Mouse (Mus musculus) neural tube, embryonic 15.5 days (tissue): ENCODE data around the gene Gcnt7. TPM values are rescaled to one million over a fixed set of nuclear protein-coding genes. Genes with fewer than 3 reads are reported as not detected.

Experiments
- ATAC-seq: fragments of 200-750 bp; cut with Nextera tagmentation; 2 replicates; pipeline ENCODE4 v1.8.0; 2017; ENCODE audit warnings: mild to moderate bottlenecking, moderate TSS enrichment, moderate library complexity; ENCODE audit not compliant: low FRiP score
- H3K27ac ChIP-seq: fragments of 300-500 bp; sonication (generic); replicated peaks from 2 replicates; pipeline ENCODE4 v1.5.1; 2015; ENCODE audit warnings: mild to moderate bottlenecking, inconsistent platforms
- H3K27me3 ChIP-seq: fragments of 300-500 bp; sonication (generic); replicated peaks from 2 replicates; pipeline ENCODE4 v1.6.1; 2015; ENCODE audit warnings: inconsistent platforms
- H3K36me3 ChIP-seq: fragments of 300-500 bp; sonication (generic); 2 replicates; pipeline ENCODE4 v1.6.1; 2015; ENCODE audit warnings: inconsistent platforms
- H3K4me1 ChIP-seq: fragments of 300-500 bp; sonication (generic); 2 replicates; pipeline ENCODE4 v1.6.1; 2015; ENCODE audit warnings: inconsistent platforms
- H3K4me2 ChIP-seq: fragments of 300-500 bp; sonication (generic); 2 replicates; pipeline ENCODE4 v1.6.1; 2015; ENCODE audit warnings: inconsistent platforms, mild to moderate bottlenecking, moderate library complexity
- H3K4me3 ChIP-seq: fragments of 300-500 bp; sonication (generic); replicated peaks from 2 replicates; pipeline ENCODE4 v1.5.1; 2015; ENCODE audit warnings: mild to moderate bottlenecking, inconsistent platforms
- H3K9ac ChIP-seq: fragments of 300-500 bp; sonication (generic); replicated peaks from 2 replicates; pipeline ENCODE4 v1.6.1; 2015; ENCODE audit warnings: mild to moderate bottlenecking, inconsistent platforms
- H3K9me3 ChIP-seq: fragments of 300-500 bp; sonication (generic); replicated peaks from 2 replicates; pipeline ENCODE4 v1.6.1; 2016; ENCODE audit warnings: inconsistent platforms
- WGBS: fragments of 180-500 bp; shearing (Covaris S2); methylation state at CpG from one replicate; pipeline ENCODE4 v1.1.7; 2015; ENCODE audit warnings: mixed read lengths; 5-methylcytosine and 5-hydroxymethylcytosine counted together
- polyA plus RNA-seq: library from polyadenylated mRNA; unstranded; fragments of >200 nt; fragmentation: Nextera tagmentation; extraction: Ambion mirVana; gene quantifications from 2 replicates; pipeline ENCODE4 v1.2.1, GENCODE M21; 2015

The Gcnt7 gene
- polyA plus RNA-seq, 1 experiment from 2014 or later, result 1.1 TPM

- H3K4me2 ChIP-seq, result no peak overlapping the region
- 11% methylated on average over 2 of the region's 2 CpGs for WGBS
- no peaks in the 10 kb centered on the region for H3K36me3 ChIP-seq
- no peak overlapping the region for H3K4me3 ChIP-seq
- no peak overlapping the region for H3K9ac ChIP-seq
- no peaks in the 10 kb centered on the region for H3K9me3 ChIP-seq
- 0 out of 2 replicates have a peak, but pooled peaks cover 4% of the 10 kb centered on the region for H3K4me1 ChIP-seq
- H3K27ac ChIP-seq, result no peak overlapping the region
- 0 out of 2 replicates have a peak, but pooled peaks have one; percentile 14 for ATAC-seq
- peaks cover 3% of the 10 kb centered on the region; the same call in 1 of the 2 replicates for H3K27me3 ChIP-seq
Observed at GRCm38 (mm10) chr2:172477860-172478259, 19.5 kb upstream of the Gcnt7 start.

- H3K9ac ChIP-seq, result no peak overlapping the region
- H3K27ac ChIP-seq, result no peak overlapping the region
- H3K27me3 ChIP-seq, result peaks cover 3% of the 10 kb centered on the region; the same call in 1 of the 2 replicates
- no peaks in the 10 kb centered on the region for H3K36me3 ChIP-seq
- 46% methylated on average over 3 of the region's 3 CpGs for WGBS
- 0 out of 2 replicates have a peak, but pooled peaks cover 4% of the 10 kb centered on the region for H3K4me1 ChIP-seq
- no peak overlapping the region for H3K4me3 ChIP-seq
- ATAC-seq, result no peak
- H3K9me3 ChIP-seq, result no peaks in the 10 kb centered on the region
- H3K4me2 ChIP-seq, result no peak overlapping the region
Observed at GRCm38 (mm10) chr2:172477350-172477749, 19.0 kb upstream of the Gcnt7 start.

- no peaks in the 10 kb centered on the region for H3K36me3 ChIP-seq
- H3K4me1 ChIP-seq, result 0 out of 2 replicates have a peak, but pooled peaks cover 4% of the 10 kb centered on the region
- 44% methylated on average over 10 of the region's 10 CpGs for WGBS
- no peak overlapping the region for H3K4me2 ChIP-seq
- no peak for ATAC-seq
- no peak overlapping the region for H3K9ac ChIP-seq
- no peak overlapping the region for H3K27ac ChIP-seq
- H3K4me3 ChIP-seq, result no peak overlapping the region
- no peaks in the 10 kb centered on the region for H3K9me3 ChIP-seq
- peaks cover 3% of the 10 kb centered on the region; the same call in 1 of the 2 replicates for H3K27me3 ChIP-seq
Observed at GRCm38 (mm10) chr2:172476707-172477260, 18.4 kb upstream of the Gcnt7 start.

- Histone ChIP-seq H3K36me3 (peaks cover 1% of the 10 kb centered on the region; the same call in 1 of the 2 replicates), H3K27me3 (peaks cover 3% of the 10 kb centered on the region; the same call in 1 of the 2 replicates), H3K4me3 (no peak overlapping the region), H3K27ac (no peak overlapping the region), H3K9ac (no peak overlapping the region), H3K9me3 (no peaks in the 10 kb centered on the region), H3K4me1 (0 out of 2 replicates have a peak, but pooled peaks cover 4% of the 10 kb centered on the region), H3K4me2 (no peak overlapping the region)
- no peak for ATAC-seq
- 35% methylated on average over 6 of the region's 6 CpGs for WGBS
Observed at GRCm38 (mm10) chr2:172474970-172475369, 16.6 kb upstream of the Gcnt7 start.

- H3K9ac ChIP-seq, result no peak overlapping the region
- H3K4me1 ChIP-seq, result 0 out of 2 replicates have a peak, but pooled peaks cover 4% of the 10 kb centered on the region
- no peak overlapping the region for H3K4me2 ChIP-seq
- 52% methylated on average over 8 of the region's 8 CpGs for WGBS
- H3K36me3 ChIP-seq, result peaks cover 15% of the 10 kb centered on the region
- no peak overlapping the region for H3K27ac ChIP-seq
- H3K9me3 ChIP-seq, result no peaks in the 10 kb centered on the region
- no peak overlapping the region for H3K4me3 ChIP-seq
- no peak for ATAC-seq
- peaks cover 3% of the 10 kb centered on the region; the same call in 1 of the 2 replicates for H3K27me3 ChIP-seq
Observed at GRCm38 (mm10) chr2:172473591-172473990, 15.2 kb upstream of the Gcnt7 start.

GRCm38 (mm10) chr2:172472318-172472717 lies 13.9 kb upstream of the Gcnt7 start, which contains the start of gene Fam209:
TSS of gene Fam209 (plus strand) at chr2:172472520.
- no peaks in the 10 kb centered on the region for H3K9me3 ChIP-seq
- H3K4me1 ChIP-seq, result 0 out of 2 replicates have a peak, but pooled peaks cover 4% of the 10 kb centered on the region
- peaks cover 27% of the 10 kb centered on the region for H3K36me3 ChIP-seq
- H3K4me3 ChIP-seq, result no peak within 1 kb of the TSS
- ATAC-seq, result no peak
- H3K9ac ChIP-seq, result no peak within 1 kb of the TSS
- peaks cover 3% of the 10 kb centered on the region; the same call in 1 of the 2 replicates for H3K27me3 ChIP-seq
- H3K4me2 ChIP-seq, result no peak within 1 kb of the TSS
- 89% methylated on average over 11 of the region's 11 CpGs for WGBS
- no peak within 1 kb of the TSS for H3K27ac ChIP-seq

GRCm38 (mm10) chr2:172468346-172468819 lies 10.0 kb upstream of the Gcnt7 start:
- Histone ChIP-seq H3K4me1 (0 out of 2 replicates have a peak, but pooled peaks cover 2% of the 10 kb centered on the region), H3K27me3 (no peaks in the 10 kb centered on the region), H3K4me2 (no peak overlapping the region), H3K36me3 (peaks cover 64% of the 10 kb centered on the region), H3K9ac (no peak overlapping the region), H3K4me3 (no peak overlapping the region), H3K9me3 (no peaks in the 10 kb centered on the region), H3K27ac (no peak overlapping the region)
- WGBS, result 67% methylated on average over 11 of the region's 11 CpGs
- peak; percentile 75 for ATAC-seq

GRCm38 (mm10) chr2:172467206-172467605 lies 8.8 kb upstream of the Gcnt7 start:
- H3K9me3 ChIP-seq, result no peaks in the 10 kb centered on the region
- H3K9ac ChIP-seq, result no peak overlapping the region
- no peak for ATAC-seq
- no peak overlapping the region for H3K4me2 ChIP-seq
- no peak overlapping the region for H3K4me3 ChIP-seq
- no peaks in the 10 kb centered on the region for H3K27me3 ChIP-seq
- H3K27ac ChIP-seq, result no peak overlapping the region
- peaks cover 71% of the 10 kb centered on the region for H3K36me3 ChIP-seq
- H3K4me1 ChIP-seq, result no peaks in the 10 kb centered on the region
- WGBS, result 89% methylated on average over 5 of the region's 5 CpGs

GRCm38 (mm10) chr2:172466427-172467132 lies 8.2 kb upstream of the Gcnt7 start:
- no peaks in the 10 kb centered on the region for H3K4me1 ChIP-seq
- H3K27me3 ChIP-seq, result no peaks in the 10 kb centered on the region
- no peak overlapping the region for H3K4me3 ChIP-seq
- no peak overlapping the region for H3K9ac ChIP-seq
- ATAC-seq, result no peak
- H3K27ac ChIP-seq, result no peak overlapping the region
- peaks cover 73% of the 10 kb centered on the region for H3K36me3 ChIP-seq
- H3K9me3 ChIP-seq, result no peaks in the 10 kb centered on the region
- H3K4me2 ChIP-seq, result no peak overlapping the region
- WGBS, result 77% methylated on average over 11 of the region's 11 CpGs

GRCm38 (mm10) chr2:172462813-172463212 lies 4.4 kb upstream of the Gcnt7 start:
- Histone ChIP-seq H3K27ac (no peak overlapping the region), H3K36me3 (peaks cover 57% of the 10 kb centered on the region), H3K4me3 (no peak overlapping the region), H3K27me3 (no peaks in the 10 kb centered on the region), H3K4me2 (no peak overlapping the region), H3K4me1 (no peaks in the 10 kb centered on the region), H3K9me3 (no peaks in the 10 kb centered on the region), H3K9ac (no peak overlapping the region)
- ATAC-seq, result no peak
- 96% methylated on average over 4 of the region's 4 CpGs for WGBS

- ATAC-seq, result no peak
- Histone ChIP-seq H3K36me3 (peaks cover 52% of the 10 kb centered on the region), H3K9me3 (no peaks in the 10 kb centered on the region), H3K27ac (no peak overlapping the region), H3K4me1 (no peaks in the 10 kb centered on the region), H3K4me2 (no peak overlapping the region), H3K27me3 (no peaks in the 10 kb centered on the region), H3K4me3 (no peak overlapping the region), H3K9ac (no peak overlapping the region)
- WGBS, result 93% methylated on average over 2 of the region's 2 CpGs
Observed at GRCm38 (mm10) chr2:172460647-172461046, 2.3 kb upstream of the Gcnt7 start.

GRCm38 (mm10) chr2:172452458-172452857 lies 5.9 kb downstream of the Gcnt7 start:
- no peaks in the 10 kb centered on the region for H3K4me1 ChIP-seq
- H3K27me3 ChIP-seq, result no peaks in the 10 kb centered on the region
- WGBS, result 94% methylated on average over 10 of the region's 10 CpGs
- no peak overlapping the region for H3K4me3 ChIP-seq
- H3K4me2 ChIP-seq, result no peak overlapping the region
- no peaks in the 10 kb centered on the region for H3K9me3 ChIP-seq
- no peak for ATAC-seq
- H3K27ac ChIP-seq, result no peak overlapping the region
- H3K9ac ChIP-seq, result no peak overlapping the region
- peaks cover 83% of the 10 kb centered on the region for H3K36me3 ChIP-seq
